Mouse (Mus musculus) hindlimb bud, embryonic 11.5 days (tissue): ENCODE results near the gene Gzmk.
A peak's percentile ranks its signal among the peaks of the same experiment; 100 is the strongest.

Experiments
- DNase-seq: peaks from one replicate; pipeline ENCODE4 v3.0.0-alpha.2; 2012; ENCODE audit warnings: low read depth, low spot score; ENCODE audit errors: extremely low spot score

The Gzmk gene

GRCm38 (mm10) chr13:113205346-113205745 lies 20.4 kb downstream of the Gzmk start:
- no peak for DNase-seq

GRCm38 (mm10) chr13:113203146-113203545 lies 22.6 kb downstream of the Gzmk start:
- no peak for DNase-seq

GRCm38 (mm10) chr13:113202184-113202583 lies 23.5 kb downstream of the Gzmk start:
- DNase-seq = no peak

- no peak for DNase-seq
Observed at GRCm38 (mm10) chr13:113201631-113202030, 24.1 kb downstream of the Gzmk start.

- DNase-seq = peak; percentile 61
Observed at GRCm38 (mm10) chr13:113200726-113201125, 25.0 kb downstream of the Gzmk start.

GRCm38 (mm10) chr13:113199331-113199730 lies 26.4 kb downstream of the Gzmk start:
- no peak for DNase-seq

- DNase-seq = no peak
Observed at GRCm38 (mm10) chr13:113197872-113198502, 27.7 kb downstream of the Gzmk start.

GRCm38 (mm10) chr13:113196808-113197674 lies 28.7 kb downstream of the Gzmk start:
- DNase-seq = no peak

- DNase-seq = no peak
Observed at GRCm38 (mm10) chr13:113183720-113184119, 42.0 kb downstream of the Gzmk start.

GRCm38 (mm10) chr13:113183310-113183709 lies 42.4 kb downstream of the Gzmk start:
- no peak for DNase-seq

- no peak for DNase-seq
Observed at GRCm38 (mm10) chr13:113174162-113174561, 51.5 kb downstream of the Gzmk start.

GRCm38 (mm10) chr13:113170256-113170655 lies 55.5 kb downstream of the Gzmk start:
- no peak for DNase-seq

- DNase-seq = no peak
Observed at GRCm38 (mm10) chr13:113168018-113168534, 57.6 kb downstream of the Gzmk start.

GRCm38 (mm10) chr13:113164252-113165005 lies 61.3 kb downstream of the Gzmk start:
- no peak for DNase-seq

- DNase-seq = no peak
Observed at GRCm38 (mm10) chr13:113151556-113151955, 74.2 kb downstream of the Gzmk start.

- DNase-seq = no peak
Observed at GRCm38 (mm10) chr13:113139597-113139996, 86.1 kb downstream of the Gzmk start.

GRCm38 (mm10) chr13:113129974-113130373 lies 95.7 kb downstream of the Gzmk start:
- no peak for DNase-seq
